Mouse (Mus musculus) lung, adult 2 months (tissue): ENCODE results near the gene Stard7.

Experiments used
- CTCF ChIP-seq: fragments of 200-500 bp; IDR thresholded peaks from 2 replicates; pipeline ENCODE4 v1.5.1; 2011; ENCODE audit warnings: mild to moderate bottlenecking, low read length, control low read depth; ENCODE audit not compliant: insufficient read depth
- POLR2A ChIP-seq: fragments of 200-500 bp; IDR thresholded peaks from 2 replicates; pipeline ENCODE4 v1.6.1; 2011; ENCODE audit warnings: low read depth, mild to moderate bottlenecking, control low read depth, low read length, borderline replicate concordance; ENCODE audit errors: extremely low read depth

- TF ChIP-seq POLR2A (no peak), CTCF (no peak)
Measured at GRCm38 (mm10) chr2:127336497-127336832, 66.4 kb downstream of the Stard7 start.
